Mouse (Mus musculus): ENCODE data around the gene Zfp692.
A peak's percentile ranks its signal among the peaks of the same experiment; 100 is the strongest.
"Not testable (repeated sequence)": the region's sequence is repeated elsewhere in the genome, so short reads cannot be mapped to it uniquely, and the experiment has no call there.

Zfp692 gene

DNA sequence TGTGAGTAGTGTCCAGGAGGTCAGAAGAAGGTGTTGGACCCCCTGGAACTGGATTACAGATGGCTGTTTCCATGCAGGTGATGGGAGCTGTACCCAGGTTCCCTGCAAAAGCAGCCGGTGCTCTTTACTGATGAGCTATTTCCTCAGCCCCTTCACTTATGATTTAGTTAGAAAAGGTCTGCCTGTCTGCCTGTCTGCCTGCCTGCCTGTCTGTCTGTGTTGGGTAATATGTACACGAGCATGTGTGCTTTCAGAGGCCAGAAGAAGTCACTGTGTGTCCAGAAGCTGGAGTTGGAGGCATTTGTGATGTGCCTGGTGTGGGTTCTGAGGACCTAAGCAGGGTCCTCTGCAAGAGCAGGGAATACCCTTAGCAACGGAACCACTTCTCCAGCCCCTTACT, 46.8 kb downstream of the Zfp692 start:
- no peak for ATAC-seq (ENCODE audit: low TSS enrichment)

GRCm38 (mm10) chr11:58354476-58354875, 47.6 kb downstream of the Zfp692 start:
- ATAC-seq (ENCODE audit: low TSS enrichment) = peak; percentile 89

DNA sequence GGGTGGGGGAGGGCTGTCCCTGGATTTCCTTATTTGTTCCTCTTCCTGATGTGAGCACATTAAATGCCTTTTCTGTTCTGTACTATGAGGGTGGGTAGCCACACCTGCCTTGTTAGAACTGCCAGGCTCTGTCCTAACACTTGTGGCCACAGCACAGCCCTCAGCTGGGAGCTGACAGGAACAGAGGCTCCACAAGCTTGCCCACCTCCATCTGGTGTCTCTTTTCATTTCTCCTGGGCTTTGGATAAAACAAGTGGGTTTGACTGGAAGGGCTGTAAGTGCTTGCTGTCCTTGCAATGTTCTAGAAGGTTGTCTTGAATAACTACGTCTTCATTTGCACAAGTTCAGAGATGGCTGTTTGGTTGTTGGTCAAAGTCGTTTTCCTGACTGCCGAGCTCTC, 48.1 kb downstream of the Zfp692 start:
- peak; percentile 86 for ATAC-seq (ENCODE audit: low TSS enrichment)

- no peak for ATAC-seq (ENCODE audit: low TSS enrichment)
These were observed 50.2 kb downstream of the Zfp692 start for GRCm38 (mm10) chr11:58357042-58357441.

DNA sequence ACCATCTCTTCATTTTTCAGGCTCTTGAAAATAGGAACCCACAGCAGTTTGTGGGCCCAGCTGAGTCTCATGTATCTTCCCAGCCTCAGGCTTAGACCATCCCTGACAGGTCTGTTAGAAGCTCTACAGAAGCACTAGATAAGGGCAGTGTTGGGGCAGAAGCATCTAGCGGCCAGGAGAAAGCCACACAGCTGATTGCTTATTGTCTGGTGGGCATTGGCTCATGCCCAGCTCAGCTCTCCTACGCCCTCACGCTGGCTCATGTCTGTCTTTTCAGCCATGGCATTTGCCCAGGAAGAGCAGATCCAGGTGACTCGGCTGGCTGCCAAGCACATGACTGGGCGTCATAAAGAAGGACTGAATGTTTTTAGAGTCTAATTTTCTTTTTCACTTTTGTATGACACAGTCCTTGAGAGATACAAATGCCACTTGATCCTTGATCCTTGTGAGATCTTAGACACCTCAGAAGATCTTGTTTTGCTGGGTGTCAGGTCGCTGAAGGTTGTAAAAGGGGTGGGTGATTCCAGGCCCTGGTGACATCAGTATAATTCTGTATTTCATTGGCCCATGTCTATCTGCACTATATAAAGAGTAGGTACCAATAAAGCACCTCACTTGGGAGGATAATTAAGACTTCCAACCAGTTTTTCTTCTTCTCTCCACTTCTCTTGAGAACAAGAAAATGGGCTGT, 51.1 kb downstream of the Zfp692 start:
- ATAC-seq (ENCODE audit: low TSS enrichment) = no peak

- ATAC-seq (ENCODE audit: low TSS enrichment) = not testable (repeated sequence)
These were observed 55.7 kb downstream of the Zfp692 start for GRCm38 (mm10) chr11:58362562-58362961.

Data from frontal cortex, adult (tissue).